Mouse (Mus musculus): ENCODE data around the gene Olfr1298.

Gene Olfr1298

GRCm38 (mm10) chr2:111649101-111649500 is at the start of gene Olfr1298:
Gene Olfr1298 (minus strand): TSS chr2:111649201.
- no peak for DNase-seq (ENCODE audit: low spot score)

- DNase-seq (ENCODE audit: low spot score): no peak
Measured at GRCm38 (mm10) chr2:111661119-111661518, 12.1 kb upstream of the Olfr1298 start, which contains the start of gene Olfr1299. Gene Olfr1299 (plus strand): TSS chr2:111661419.

- DNase-seq (ENCODE audit: low spot score): no peak
Measured at GRCm38 (mm10) chr2:111626397-111626796, 22.6 kb downstream of the Olfr1298 start, which contains the start of gene Olfr1297. Gene Olfr1297 (minus strand): TSS chr2:111626497.

Data from T-cell, adult 2 months (primary cell).